Mouse (Mus musculus): ENCODE results near the gene Ap2a2. TPM values are rescaled to one million over a fixed set of nuclear protein-coding genes. Genes with fewer than 3 reads are reported as not detected.

Ap2a2 gene
- polyA plus RNA-seq, 2 experiments = 39.5 to 71.6 TPM

- H3K4me1 ChIP-seq (ENCODE audit: control insufficient read depth, insufficient read depth, low read length) = no peaks in the 10 kb centered on the region
- no peak overlapping the region for H3K27ac ChIP-seq (replicated peaks; ENCODE audit: low read depth, low read length)
- WGBS = 93% methylated on average over 8 of the region's 8 CpGs
- H3K9ac ChIP-seq (ENCODE audit: low read depth, low read length, severe bottlenecking) = no peak overlapping the region
- no peak overlapping the region for H3K4me3 ChIP-seq (replicated peaks; ENCODE audit: low read length)
- no peak overlapping the region for H3K4me2 ChIP-seq (replicated peaks; ENCODE audit: low read depth, low read length, severe bottlenecking)
- H3K9me3 ChIP-seq (ENCODE audit: control insufficient read depth, low read length) = no peaks in the 10 kb centered on the region
- DNase-seq (ENCODE audit: low spot score) (no peak), ATAC-seq (ENCODE audit: low FRiP score, low read depth) (no peak)
- H3K27me3 ChIP-seq (ENCODE audit: control insufficient read depth, insufficient read depth, low read length) = no peaks in the 10 kb centered on the region
- no peak for TF ChIP-seq POLR2A (IDR thresholded peaks at IDR 0.05; ENCODE audit: borderline replicate concordance, extremely low read depth, insufficient read depth, insufficient read length)
- peaks cover 32% of the 10 kb centered on the region for H3K36me3 ChIP-seq (ENCODE audit: control insufficient read depth, insufficient read depth, low read length)
These were observed 29.0 kb downstream of the Ap2a2 start for GRCm38 (mm10) chr7:141590959-141591358.

- peaks cover 38% of the 10 kb centered on the region for H3K36me3 ChIP-seq (ENCODE audit: control insufficient read depth, insufficient read depth, low read length)
- 97% methylated on average over 1 of the region's 1 CpGs for WGBS
- H3K27ac ChIP-seq (replicated peaks; ENCODE audit: low read depth, low read length) = no peak overlapping the region
These were observed 30.1 kb downstream of the Ap2a2 start for GRCm38 (mm10) chr7:141592096-141592495.

GRCm38 (mm10) chr7:141593056-141593455, 31.1 kb downstream of the Ap2a2 start:
- H3K4me2 ChIP-seq (replicated peaks; ENCODE audit: low read depth, low read length, severe bottlenecking) = no peak overlapping the region
- H3K9me3 ChIP-seq (ENCODE audit: control insufficient read depth, low read length) = no peaks in the 10 kb centered on the region
- no peak overlapping the region for H3K4me3 ChIP-seq (replicated peaks; ENCODE audit: low read length)
- H3K27me3 ChIP-seq (ENCODE audit: control insufficient read depth, insufficient read depth, low read length) = no peaks in the 10 kb centered on the region
- H3K36me3 ChIP-seq (ENCODE audit: control insufficient read depth, insufficient read depth, low read length) = peaks cover 45% of the 10 kb centered on the region
- no peak for ATAC-seq (ENCODE audit: low FRiP score, low read depth)
- TF ChIP-seq POLR2A (IDR thresholded peaks at IDR 0.05; ENCODE audit: borderline replicate concordance, extremely low read depth, insufficient read depth, insufficient read length) = no peak
- DNase-seq (ENCODE audit: low spot score) = no peak
- no peak overlapping the region for H3K27ac ChIP-seq (replicated peaks; ENCODE audit: low read depth, low read length)
- H3K4me1 ChIP-seq (ENCODE audit: control insufficient read depth, insufficient read depth, low read length) = no peaks in the 10 kb centered on the region
- no peak overlapping the region for H3K9ac ChIP-seq (ENCODE audit: low read depth, low read length, severe bottlenecking)
- WGBS = 95% methylated on average over 6 of the region's 6 CpGs

More at GRCm38 (mm10) chr7:141592096-141592495, 30.1 kb downstream of the Ap2a2 start:
- no peak overlapping the region for H3K9ac ChIP-seq (ENCODE audit: low read depth, low read length, severe bottlenecking)
- H3K4me3 ChIP-seq (replicated peaks; ENCODE audit: low read length) = no peak overlapping the region
- no peaks in the 10 kb centered on the region for H3K27me3 ChIP-seq (ENCODE audit: control insufficient read depth, insufficient read depth, low read length)
- ATAC-seq (ENCODE audit: low FRiP score, low read depth) (no peak), DNase-seq (ENCODE audit: low spot score) (no peak)
- no peaks in the 10 kb centered on the region for H3K9me3 ChIP-seq (ENCODE audit: control insufficient read depth, low read length)
- H3K4me1 ChIP-seq (ENCODE audit: control insufficient read depth, insufficient read depth, low read length) = no peaks in the 10 kb centered on the region
- H3K4me2 ChIP-seq (replicated peaks; ENCODE audit: low read depth, low read length, severe bottlenecking) = no peak overlapping the region
- no peak for TF ChIP-seq POLR2A (IDR thresholded peaks at IDR 0.05; ENCODE audit: borderline replicate concordance, extremely low read depth, insufficient read depth, insufficient read length)

DNA sequence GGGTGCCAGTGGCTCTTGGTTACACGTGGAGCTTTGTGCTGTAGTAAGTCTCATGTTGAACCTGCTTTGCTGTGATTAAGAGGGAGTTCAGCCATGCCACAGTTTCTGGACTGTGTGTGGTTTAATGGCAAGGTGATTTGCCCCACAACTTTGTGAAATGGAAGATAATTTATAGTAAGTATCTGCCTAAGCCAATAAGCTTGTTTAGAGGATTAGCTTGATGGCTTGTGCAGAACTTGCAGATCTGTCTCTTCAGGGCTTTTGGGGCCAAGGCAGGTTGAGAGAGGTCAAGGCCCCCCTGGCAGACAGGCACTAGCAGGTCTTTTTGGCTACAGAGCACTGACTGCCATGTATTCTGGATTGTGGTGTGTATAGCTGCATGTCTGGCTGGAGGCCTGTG, 35.0 kb downstream of the Ap2a2 start:
- Histone ChIP-seq H3K9ac (ENCODE audit: low read depth, low read length, severe bottlenecking) (no peak overlapping the region), H3K4me1 (ENCODE audit: control insufficient read depth, insufficient read depth, low read length) (no peaks in the 10 kb centered on the region), H3K27me3 (ENCODE audit: control insufficient read depth, insufficient read depth, low read length) (no peaks in the 10 kb centered on the region), H3K4me2 (replicated peaks; ENCODE audit: low read depth, low read length, severe bottlenecking) (no peak overlapping the region), H3K9me3 (ENCODE audit: control insufficient read depth, low read length) (no peaks in the 10 kb centered on the region), H3K27ac (replicated peaks; ENCODE audit: low read depth, low read length) (no peak overlapping the region), H3K4me3 (replicated peaks; ENCODE audit: low read length) (no peak overlapping the region), H3K36me3 (ENCODE audit: control insufficient read depth, insufficient read depth, low read length) (peaks cover 55% of the 10 kb centered on the region)
- no peak for DNase-seq (ENCODE audit: low spot score)
- TF ChIP-seq POLR2A (IDR thresholded peaks at IDR 0.05; ENCODE audit: borderline replicate concordance, extremely low read depth, insufficient read depth, insufficient read length) = no peak
- 100% methylated on average over 1 of the region's 1 CpGs for WGBS
- no peak for ATAC-seq (ENCODE audit: low FRiP score, low read depth)

- no peak for DNase-seq (ENCODE audit: low spot score)
- no peak overlapping the region for H3K4me2 ChIP-seq (replicated peaks; ENCODE audit: low read depth, low read length, severe bottlenecking)
- no peak for TF ChIP-seq POLR2A (IDR thresholded peaks at IDR 0.05; ENCODE audit: borderline replicate concordance, extremely low read depth, insufficient read depth, insufficient read length)
- no peaks in the 10 kb centered on the region for H3K9me3 ChIP-seq (ENCODE audit: control insufficient read depth, low read length)
- 85% methylated on average over 6 of the region's 6 CpGs for WGBS
- no peaks in the 10 kb centered on the region for H3K4me1 ChIP-seq (ENCODE audit: control insufficient read depth, insufficient read depth, low read length)
- no peak overlapping the region for H3K27ac ChIP-seq (replicated peaks; ENCODE audit: low read depth, low read length)
- H3K27me3 ChIP-seq (ENCODE audit: control insufficient read depth, insufficient read depth, low read length) = no peaks in the 10 kb centered on the region
- no peak overlapping the region for H3K4me3 ChIP-seq (replicated peaks; ENCODE audit: low read length)
- no peak overlapping the region for H3K9ac ChIP-seq (ENCODE audit: low read depth, low read length, severe bottlenecking)
- no peak for ATAC-seq (ENCODE audit: low FRiP score, low read depth)
- H3K36me3 ChIP-seq (ENCODE audit: control insufficient read depth, insufficient read depth, low read length) = peaks cover 61% of the 10 kb centered on the region
These were observed 35.6 kb downstream of the Ap2a2 start for GRCm38 (mm10) chr7:141597563-141597962.

DNA sequence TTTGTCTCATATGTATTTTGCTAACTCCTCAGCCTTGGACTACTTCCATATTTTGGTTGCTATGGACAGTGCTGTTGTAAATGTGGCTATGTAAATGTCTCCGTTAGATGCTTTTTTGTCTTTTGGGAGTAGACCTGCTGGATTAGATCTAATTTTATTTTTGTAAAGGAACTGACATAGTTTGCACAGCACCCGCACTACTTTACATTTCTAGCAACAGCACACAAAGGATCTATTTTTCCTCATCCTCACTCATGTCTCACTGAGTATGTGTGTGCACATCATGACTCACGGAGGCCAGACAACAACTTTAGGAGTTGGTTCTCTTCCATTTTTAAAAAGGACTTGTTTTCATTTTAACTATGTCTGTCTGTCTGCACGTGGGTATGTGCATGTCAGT, 45.7 kb downstream of the Ap2a2 start:
- no peak overlapping the region for H3K27ac ChIP-seq (replicated peaks; ENCODE audit: low read depth, low read length)
- TF ChIP-seq POLR2A (IDR thresholded peaks at IDR 0.05; ENCODE audit: borderline replicate concordance, extremely low read depth, insufficient read depth, insufficient read length) = no peak
- H3K9me3 ChIP-seq (ENCODE audit: control insufficient read depth, low read length) = no peaks in the 10 kb centered on the region
- no peak overlapping the region for H3K4me3 ChIP-seq (replicated peaks; ENCODE audit: low read length)
- no peaks in the 10 kb centered on the region for H3K27me3 ChIP-seq (ENCODE audit: control insufficient read depth, insufficient read depth, low read length)
- no peaks in the 10 kb centered on the region for H3K4me1 ChIP-seq (ENCODE audit: control insufficient read depth, insufficient read depth, low read length)
- peaks cover 74% of the 10 kb centered on the region for H3K36me3 ChIP-seq (ENCODE audit: control insufficient read depth, insufficient read depth, low read length)
- DNase-seq (ENCODE audit: low spot score) = no peak
- WGBS = 85% methylated on average over 4 of the region's 4 CpGs
- no peak overlapping the region for H3K4me2 ChIP-seq (replicated peaks; ENCODE audit: low read depth, low read length, severe bottlenecking)
- no peak for ATAC-seq (ENCODE audit: low FRiP score, low read depth)
- no peak overlapping the region for H3K9ac ChIP-seq (ENCODE audit: low read depth, low read length, severe bottlenecking)

All from limb, embryonic 14.5 days (tissue).